Mouse (Mus musculus): Measurements from ENCODE around the gene Gse1.

- no peak for TF ChIP-seq GATA1 (IDR thresholded peaks at IDR 0.05; ENCODE audit: low read length)
- TF ChIP-seq TAL1 (IDR thresholded peaks at IDR 0.05; ENCODE audit: low read length), result no peak
Measured at GRCm38 (mm10) chr8:120472230-120472629, 244.0 kb downstream of the Gse1 start.
